Mouse (Mus musculus) intestine, embryonic 15.5 days (tissue): Measurements from ENCODE around the gene Tenm4. TPM values are rescaled to one million over a fixed set of nuclear protein-coding genes. Genes with fewer than 3 reads are reported as not detected.
A peak's percentile ranks its signal among the peaks of the same experiment; 100 is the strongest.

ENCODE experiments used
- ATAC-seq: fragments of 200-750 bp; cut with Nextera tagmentation; 2 replicates; pipeline ENCODE4 v1.8.0; 2017; ENCODE audit warnings: moderate TSS enrichment, moderate library complexity
- H3K27ac ChIP-seq: fragments of 300-500 bp; sonication (generic); 2 replicates; pipeline ENCODE4 v1.5.1; 2015; ENCODE audit warnings: mild to moderate bottlenecking, inconsistent platforms
- H3K27me3 ChIP-seq: fragments of 300-500 bp; sonication (generic); replicated peaks from 2 replicates; pipeline ENCODE4 v1.6.1; 2015; ENCODE audit warnings: inconsistent platforms
- H3K36me3 ChIP-seq: fragments of 300-500 bp; sonication (generic); 2 replicates; pipeline ENCODE4 v1.6.1; 2015; ENCODE audit warnings: inconsistent platforms
- H3K4me1 ChIP-seq: fragments of 300-500 bp; sonication (generic); replicated peaks from 2 replicates; pipeline ENCODE4 v1.6.1; 2015; ENCODE audit warnings: inconsistent platforms
- H3K4me2 ChIP-seq: fragments of 300-500 bp; sonication (generic); replicated peaks from 2 replicates; pipeline ENCODE4 v1.6.1; 2015; ENCODE audit warnings: mild to moderate bottlenecking, inconsistent platforms
- H3K4me3 ChIP-seq: fragments of 300-500 bp; sonication (generic); replicated peaks from 2 replicates; pipeline ENCODE4 v1.5.1; 2015; ENCODE audit warnings: inconsistent platforms
- H3K9ac ChIP-seq: fragments of 300-500 bp; sonication (generic); 2 replicates; pipeline ENCODE4 v1.6.1; 2015; ENCODE audit warnings: inconsistent platforms
- H3K9me3 ChIP-seq: fragments of 300-500 bp; sonication (generic); 2 replicates; pipeline ENCODE4 v1.6.1; 2016; ENCODE audit warnings: inconsistent platforms
- WGBS: fragments of 180-500 bp; shearing (Covaris S2); methylation state at CpG from one replicate; pipeline ENCODE4 v1.1.7; 2015; 5-methylcytosine and 5-hydroxymethylcytosine counted together
- microRNA counts: library from miRNA; unstranded; fragments of <30 nt; microRNA quantifications from one replicate; lab custom pipeline; 2016
- polyA plus RNA-seq: library from polyadenylated mRNA; unstranded; fragments of >200 nt; fragmentation: Nextera tagmentation; extraction: Ambion mirVana; gene quantifications from 2 replicates; pipeline ENCODE4 v1.2.1, GENCODE M21; 2015

The Tenm4 gene
- polyA plus RNA-seq, 1 experiment from 2014 or later = 22.0 TPM

DNA sequence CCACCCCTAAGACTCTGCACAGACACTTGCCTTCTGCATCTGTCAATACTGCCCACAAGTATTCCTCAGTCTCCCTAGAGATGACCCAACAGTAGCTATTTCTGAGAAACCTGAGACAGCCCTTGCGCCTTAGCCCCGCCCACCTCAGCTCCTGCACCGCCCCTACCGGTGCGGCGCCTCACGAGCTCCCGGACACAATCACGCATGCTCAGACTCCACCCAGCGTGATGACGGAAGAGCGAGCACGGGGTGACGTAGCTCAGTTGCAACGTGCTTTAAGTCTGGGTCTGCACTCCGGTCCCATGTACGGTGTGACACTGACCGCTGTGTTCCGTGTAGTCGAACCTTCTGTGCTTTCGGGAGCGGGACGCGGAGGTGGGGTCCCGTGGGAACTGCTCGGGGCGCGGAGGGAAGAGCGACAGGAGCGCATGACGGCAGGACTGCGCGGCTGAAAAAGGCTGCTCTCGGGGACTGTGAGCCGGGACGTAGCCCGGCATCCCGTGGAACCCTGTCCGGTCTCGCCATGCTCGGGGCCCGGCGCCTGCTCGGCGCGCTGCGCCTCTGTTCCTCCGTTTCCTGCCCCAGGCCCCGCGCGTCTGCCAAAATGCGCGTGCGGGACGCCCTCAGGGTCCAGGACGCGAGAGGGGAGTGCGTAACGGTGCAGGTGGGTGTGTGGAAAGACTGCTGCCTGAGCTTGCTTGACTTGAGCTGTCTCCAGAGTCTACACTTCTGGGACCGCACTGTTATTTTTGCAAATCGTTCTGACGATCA lies 780.4 kb downstream of the Tenm4 start, which contains the start of gene Nars2:
Gene Nars2 (plus strand): TSS at position 225 of the 771 bp plus-strand sequence.
- Histone ChIP-seq H3K4me3 (peak within 1 kb of the TSS; percentile 88), H3K27ac (peak within 1 kb of the TSS; percentile 87), H3K9me3 (no peaks in the 10 kb centered on the region), H3K4me2 (peak within 1 kb of the TSS; percentile 80), H3K27me3 (no peaks in the 10 kb centered on the region), H3K9ac (peak within 1 kb of the TSS; percentile 80), H3K4me1 (0 out of 2 replicates have a peak, but pooled peaks cover 4% of the 10 kb centered on the region), H3K36me3 (no peaks in the 10 kb centered on the region)
- peak; percentile 100 for ATAC-seq
- WGBS = under 1% methylated on average over 61 of the region's 62 CpGs

DNA sequence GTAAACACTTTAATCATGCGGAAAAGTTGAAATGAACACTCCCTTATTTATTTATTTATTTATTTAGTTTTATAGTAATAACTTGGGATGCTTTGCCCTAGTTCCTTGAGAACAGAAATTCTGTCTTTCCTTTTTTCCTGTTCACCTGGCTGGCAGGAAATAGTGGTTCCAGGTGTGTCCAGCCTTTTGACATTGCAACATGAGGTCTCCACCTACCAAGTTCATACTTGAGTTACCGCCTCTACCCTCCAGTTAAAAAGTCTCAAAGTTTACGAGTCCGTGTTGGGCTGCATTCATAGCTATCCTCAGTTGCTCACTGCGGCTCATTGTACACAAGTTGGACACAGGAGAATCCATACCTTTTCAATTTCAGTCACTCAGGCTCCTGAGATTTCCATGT lies 781.0 kb downstream of the Tenm4 start:
- Histone ChIP-seq H3K4me1 (0 out of 2 replicates have a peak, but pooled peaks cover 4% of the 10 kb centered on the region), H3K4me3 (peak overlapping the region; percentile 88), H3K27ac (no peak overlapping the region), H3K9me3 (no peaks in the 10 kb centered on the region), H3K36me3 (no peaks in the 10 kb centered on the region), H3K4me2 (peak overlapping the region; percentile 80), H3K9ac (peak overlapping the region; percentile 80; the same call in 1 of the 2 replicates), H3K27me3 (no peaks in the 10 kb centered on the region)
- whole genome bisulfite sequencing = 30% methylated on average over 5 of the region's 5 CpGs
- peak; percentile 9; the same call in 1 of the 2 replicates for ATAC-seq

- no peak for ATAC-seq
- Histone ChIP-seq H3K9ac (no peak overlapping the region), H3K27me3 (no peaks in the 10 kb centered on the region), H3K4me3 (no peak overlapping the region), H3K9me3 (no peaks in the 10 kb centered on the region), H3K27ac (no peak overlapping the region), H3K4me1 (no peaks in the 10 kb centered on the region), H3K4me2 (no peak overlapping the region), H3K36me3 (no peaks in the 10 kb centered on the region)
- 91% methylated on average over 5 of the region's 5 CpGs for WGBS
Observed at GRCm38 (mm10) chr7:96959168-96959567, 788.1 kb downstream of the Tenm4 start.

MicroRNAs encoded within 50 kb of the gene (microRNA counts, 519-probe panel; counts per million panel counts)
- 2,505 counts per million, percentile 65 among the panel's probes with 10 or more counts for microRNA mmu-miR-708 (lab: Ali Mortazavi, UCI)
